Mouse (Mus musculus) left cerebral cortex, adult 2 months (tissue): ENCODE measurements around the gene Kcnmb2. TPM values are rescaled to one million over a fixed set of nuclear protein-coding genes. Genes with fewer than 3 reads are reported as not detected.

Experiments used
- DNase-seq, 2 experiments: peaks; one replicate each; pipeline ENCODE4 v3.0.0; 2021 to 2022; ENCODE audit warnings: low spot score in 2 of 2, mixed read lengths in 1 of 2; ENCODE audit errors: extremely low spot score in 1 of 2
- H3K27ac ChIP-seq: fragments of 200-600 bp; 2 replicates; pipeline ENCODE4 v1.8.1; 2022
- H3K4me3 ChIP-seq: fragments of 200-600 bp; 2 replicates; pipeline ENCODE4 v1.8.1; 2022
- CTCF ChIP-seq: fragments of 200-600 bp; IDR thresholded peaks from 2 replicates; pipeline ENCODE4 v1.8.1; 2022; ENCODE audit warnings: antibody characterized with exemption, mild to moderate bottlenecking, moderate library complexity
- intact Hi-C: fragments of 180-260 bp; cut with DNase I; formaldehyde crosslinking; loops from one replicate; pipeline ENCODE4 v1.15.1; 2025
- long read RNA-seq, 2 experiments: library from polyadenylated mRNA; stranded (forward); transcript quantifications; one replicate each; pipeline ENCODE4 v2.0.0; 2021; ENCODE audit warnings: borderline mapping rate in 2 of 2
- total RNA-seq, 2 experiments: library from RNA; stranded (reverse); gene quantifications; 2 replicates each; pipeline ENCODE4 v1.2.3; 2021

Kcnmb2 gene
- total RNA-seq: 1 to 10 TPM; 6.3 to 7.0 TPM
- long read RNA-seq, experiment 1, partial matches to known transcripts: 2 of 3 reads
- long read RNA-seq, experiment 1, other reads (novel, unspliced or antisense): 1 of 3 reads
- long read RNA-seq, experiment 2: 0 reads

GRCm38 (mm10) chr3:31902504-31903330 lies at the start of gene Kcnmb2:
Gene Kcnmb2, plus strand, starts transcription at chr3:31902507.
- H3K27ac ChIP-seq: peak within 1 kb of the TSS; percentile 42; the same call in 1 of the 2 replicates
- TF ChIP-seq CTCF: no peak
- intact Hi-C loops: loop anchor here (10.0 kb wide), 1 partner anchor 412 kb away; no protein-coding TSS in a partner anchor
- no peak for DNase-seq
- peak within 1 kb of the TSS; percentile 45 for H3K4me3 ChIP-seq

- TF ChIP-seq CTCF: no peak
- Histone ChIP-seq H3K4me3 (no peak overlapping the region), H3K27ac (no peak overlapping the region)
- intact Hi-C loops: no loop called here
- DNase-seq: no peak
Measured at GRCm38 (mm10) chr3:31863522-31863921, 38.8 kb upstream of the Kcnmb2 start.

- Histone ChIP-seq H3K27ac (no peak overlapping the region), H3K4me3 (no peak overlapping the region)
- intact Hi-C loops: no loop called here
- no peak for DNase-seq
- no peak for TF ChIP-seq CTCF
Measured at GRCm38 (mm10) chr3:31864070-31864469, 38.2 kb upstream of the Kcnmb2 start.

GRCm38 (mm10) chr3:31871461-31871860 lies 30.8 kb upstream of the Kcnmb2 start:
- peak; percentile 18 for DNase-seq
- TF ChIP-seq CTCF: no peak
- Histone ChIP-seq H3K27ac (no peak overlapping the region), H3K4me3 (no peak overlapping the region)
- intact Hi-C loops: no loop called here

GRCm38 (mm10) chr3:31882621-31883131 lies 19.6 kb upstream of the Kcnmb2 start:
- no peak overlapping the region for H3K4me3 ChIP-seq
- TF ChIP-seq CTCF: no peak
- no peak for DNase-seq
- H3K27ac ChIP-seq: no peak overlapping the region
- intact Hi-C loops: no loop called here

GRCm38 (mm10) chr3:31892653-31893052 lies 9.7 kb upstream of the Kcnmb2 start:
- DNase-seq: no peak
- no peak for TF ChIP-seq CTCF
- no peak overlapping the region for H3K27ac ChIP-seq
- no peak overlapping the region for H3K4me3 ChIP-seq
- intact Hi-C loops: no loop called here

GRCm38 (mm10) chr3:31903506-31903905 lies 1.2 kb downstream of the Kcnmb2 start:
- Histone ChIP-seq H3K4me3 (peak overlapping the region; percentile 45), H3K27ac (peak overlapping the region; percentile 11; the same call in 1 of the 2 replicates)
- TF ChIP-seq CTCF: no peak
- DNase-seq: no peak
- intact Hi-C loops: loop anchor here (10.0 kb wide), 1 partner anchor 411 kb away; no protein-coding TSS in a partner anchor

- intact Hi-C loops: loop anchor here (10.0 kb wide), 1 partner anchor 411 kb away; no protein-coding TSS in a partner anchor
- Histone ChIP-seq H3K27ac (no peak overlapping the region), H3K4me3 (no peak overlapping the region)
- TF ChIP-seq CTCF: no peak
- DNase-seq: no peak
Measured at GRCm38 (mm10) chr3:31904156-31904555, 1.8 kb downstream of the Kcnmb2 start.

- no peak overlapping the region for H3K4me3 ChIP-seq
- TF ChIP-seq CTCF: no peak
- no peak overlapping the region for H3K27ac ChIP-seq
- DNase-seq: no peak
- intact Hi-C loops: no loop called here
Measured at GRCm38 (mm10) chr3:31911168-31911567, 8.9 kb downstream of the Kcnmb2 start.

GRCm38 (mm10) chr3:31911690-31912089 lies 9.4 kb downstream of the Kcnmb2 start:
- no peak for TF ChIP-seq CTCF
- DNase-seq: no peak
- Histone ChIP-seq H3K27ac (no peak overlapping the region), H3K4me3 (no peak overlapping the region)
- intact Hi-C loops: no loop called here

GRCm38 (mm10) chr3:31928544-31928943 lies 26.2 kb downstream of the Kcnmb2 start:
- Histone ChIP-seq H3K4me3 (no peak overlapping the region), H3K27ac (no peak overlapping the region)
- no peak for DNase-seq
- intact Hi-C loops: no loop called here
- no peak for TF ChIP-seq CTCF

- intact Hi-C loops: no loop called here
- H3K27ac ChIP-seq: no peak overlapping the region
- no peak overlapping the region for H3K4me3 ChIP-seq
- TF ChIP-seq CTCF: no peak
- DNase-seq: no peak
Measured at GRCm38 (mm10) chr3:31934704-31935103, 32.4 kb downstream of the Kcnmb2 start.
